Mouse (Mus musculus): Measurements from ENCODE around the gene Grrp1. TPM values are rescaled to one million over a fixed set of nuclear protein-coding genes. Genes with fewer than 3 reads are reported as not detected.
"Not testable (repeated sequence)": the region's sequence is repeated elsewhere in the genome, so short reads cannot be mapped to it uniquely, and the experiment has no call there.

The Grrp1 gene
- polyA plus RNA-seq, 1 experiment, result 6.6 TPM

GRCm38 (mm10) chr4:134284942-134285341 is 31.0 kb upstream of the Grrp1 start:
- no peak overlapping the region for H3K4me3 ChIP-seq (replicated peaks; ENCODE audit: insufficient read depth, low read depth, low read length)
- no peak for TF ChIP-seq POLR2A (IDR thresholded peaks at IDR 0.05; ENCODE audit: borderline replicate concordance, insufficient read depth, low read length)
- TF ChIP-seq CTCF (IDR thresholded peaks at IDR 0.05; ENCODE audit: borderline replicate concordance, insufficient read depth, low read depth, low read length), result no peak
- no peaks in the 10 kb centered on the region for H3K4me1 ChIP-seq (ENCODE audit: control insufficient read depth, insufficient read depth, low read length)
- no peaks in the 10 kb centered on the region for H3K27me3 ChIP-seq (ENCODE audit: control insufficient read depth, insufficient read depth, low read length)
- H3K27ac ChIP-seq (ENCODE audit: insufficient read depth, low read length), result no peak overlapping the region
- DNase-seq, result peak in 1 of 2 experiments; percentile 13
- 99% methylated on average over 2 of the region's 2 CpGs for WGBS

GRCm38 (mm10) chr4:134273417-134274345 is 19.8 kb upstream of the Grrp1 start:
- no peak for DNase-seq
- no peak for TF ChIP-seq POLR2A (IDR thresholded peaks at IDR 0.05; ENCODE audit: borderline replicate concordance, insufficient read depth, low read length)
- H3K4me1 ChIP-seq (ENCODE audit: control insufficient read depth, insufficient read depth, low read length), result no peaks in the 10 kb centered on the region
- WGBS, result 11% methylated on average over 14 of the region's 14 CpGs
- no peak overlapping the region for H3K27ac ChIP-seq (ENCODE audit: insufficient read depth, low read length)
- no peak overlapping the region for H3K4me3 ChIP-seq (replicated peaks; ENCODE audit: insufficient read depth, low read depth, low read length)
- no peaks in the 10 kb centered on the region; the same call in 1 of the 2 replicates for H3K27me3 ChIP-seq (ENCODE audit: control insufficient read depth, insufficient read depth, low read length)

- H3K27me3 ChIP-seq (ENCODE audit: control insufficient read depth, insufficient read depth, low read length), result no peaks in the 10 kb centered on the region; the same call in 1 of the 2 replicates
- WGBS, result 35% methylated on average over 13 of the region's 13 CpGs
- no peak overlapping the region for H3K27ac ChIP-seq (ENCODE audit: insufficient read depth, low read length)
- no peak overlapping the region for H3K4me3 ChIP-seq (replicated peaks; ENCODE audit: insufficient read depth, low read depth, low read length)
- H3K4me1 ChIP-seq (ENCODE audit: control insufficient read depth, insufficient read depth, low read length), result no peaks in the 10 kb centered on the region
- TF ChIP-seq CTCF (IDR thresholded peaks at IDR 0.05; ENCODE audit: borderline replicate concordance, insufficient read depth, low read depth, low read length) (no peak), POLR2A (IDR thresholded peaks at IDR 0.05; ENCODE audit: borderline replicate concordance, insufficient read depth, low read length) (no peak)
- DNase-seq, result no peak
Observed at GRCm38 (mm10) chr4:134272731-134273416, 19.0 kb upstream of the Grrp1 start.

- DNase-seq, result no peak
- Histone ChIP-seq H3K4me1 (ENCODE audit: control insufficient read depth, insufficient read depth, low read length) (no peaks in the 10 kb centered on the region), H3K27ac (ENCODE audit: insufficient read depth, low read length) (no peak overlapping the region), H3K27me3 (ENCODE audit: control insufficient read depth, insufficient read depth, low read length) (no peaks in the 10 kb centered on the region; the same call in 1 of the 2 replicates), H3K4me3 (replicated peaks; ENCODE audit: insufficient read depth, low read depth, low read length) (no peak overlapping the region)
- TF ChIP-seq CTCF (IDR thresholded peaks at IDR 0.05; ENCODE audit: borderline replicate concordance, insufficient read depth, low read depth, low read length) (no peak), POLR2A (IDR thresholded peaks at IDR 0.05; ENCODE audit: borderline replicate concordance, insufficient read depth, low read length) (no peak)
- 75% methylated on average over 7 of the region's 7 CpGs for WGBS
Observed at GRCm38 (mm10) chr4:134271979-134272378, 18.1 kb upstream of the Grrp1 start.

GRCm38 (mm10) chr4:134269622-134270021 is 15.7 kb upstream of the Grrp1 start:
- not testable (repeated sequence) for H3K4me1 ChIP-seq (ENCODE audit: control insufficient read depth, insufficient read depth, low read length); H3K27ac ChIP-seq (ENCODE audit: insufficient read depth, low read length); H3K27me3 ChIP-seq (ENCODE audit: control insufficient read depth, insufficient read depth, low read length); H3K4me3 ChIP-seq (replicated peaks; ENCODE audit: insufficient read depth, low read depth, low read length); DNase-seq

DNA sequence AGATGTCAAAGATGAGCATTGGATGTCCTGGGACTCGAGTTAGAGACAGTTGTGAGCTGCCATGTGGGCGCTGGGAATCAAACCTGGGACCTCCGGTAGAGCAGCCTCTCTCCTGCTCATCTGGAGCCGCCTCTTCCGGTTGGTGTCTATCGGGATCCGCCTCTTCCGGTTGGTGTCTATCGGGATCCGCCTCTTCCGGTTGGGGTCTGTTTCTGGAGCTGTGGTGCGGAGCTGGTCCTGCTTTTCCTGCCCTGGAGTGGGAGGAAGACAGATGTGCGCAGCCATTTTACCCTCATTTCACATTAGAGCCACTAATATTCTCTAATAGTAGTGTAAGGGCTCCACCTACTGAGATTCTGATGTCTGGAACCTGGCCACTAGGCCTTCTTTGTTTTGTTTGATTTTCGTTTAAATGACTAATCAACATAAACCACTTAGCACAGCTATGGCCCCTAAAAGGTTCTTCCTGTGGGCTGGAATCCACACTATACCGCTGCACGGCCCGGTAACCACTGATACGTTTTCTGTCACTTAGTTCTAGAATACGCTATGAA is 14.3 kb upstream of the Grrp1 start:
- WGBS, result 83% methylated on average over 19 of the region's 19 CpGs
- Histone ChIP-seq H3K27me3 (ENCODE audit: control insufficient read depth, insufficient read depth, low read length) (no peaks in the 10 kb centered on the region; the same call in 1 of the 2 replicates), H3K4me3 (replicated peaks; ENCODE audit: insufficient read depth, low read depth, low read length) (no peak overlapping the region), H3K27ac (ENCODE audit: insufficient read depth, low read length) (no peak overlapping the region), H3K4me1 (ENCODE audit: control insufficient read depth, insufficient read depth, low read length) (no peaks in the 10 kb centered on the region)
- TF ChIP-seq CTCF (IDR thresholded peaks at IDR 0.05; ENCODE audit: borderline replicate concordance, insufficient read depth, low read depth, low read length), result no peak
- no peak for TF ChIP-seq POLR2A (IDR thresholded peaks at IDR 0.05; ENCODE audit: borderline replicate concordance, insufficient read depth, low read length)
- no peak for DNase-seq

- H3K27me3 ChIP-seq (ENCODE audit: control insufficient read depth, insufficient read depth, low read length), result no peaks in the 10 kb centered on the region
- H3K4me1 ChIP-seq (ENCODE audit: control insufficient read depth, insufficient read depth, low read length), result no peaks in the 10 kb centered on the region
- WGBS, result 61% methylated on average over 9 of the region's 9 CpGs
- no peak for DNase-seq
- no peak overlapping the region for H3K4me3 ChIP-seq (replicated peaks; ENCODE audit: insufficient read depth, low read depth, low read length)
- H3K27ac ChIP-seq (ENCODE audit: insufficient read depth, low read length), result no peak overlapping the region
- no peak for TF ChIP-seq POLR2A (IDR thresholded peaks at IDR 0.05; ENCODE audit: borderline replicate concordance, insufficient read depth, low read length)
- no peak for TF ChIP-seq CTCF (IDR thresholded peaks at IDR 0.05; ENCODE audit: borderline replicate concordance, insufficient read depth, low read depth, low read length)
Observed at GRCm38 (mm10) chr4:134265860-134266585, 12.1 kb upstream of the Grrp1 start.
